Mouse (Mus musculus) spleen, adult 2 months (tissue): ENCODE measurements around the gene Dennd4b.

Experiments
- CTCF ChIP-seq: fragments of 200-500 bp; IDR thresholded peaks from 2 replicates; pipeline ENCODE4 v1.5.1; 2011; ENCODE audit warnings: mild to moderate bottlenecking, inconsistent platforms; ENCODE audit not compliant: insufficient read depth, insufficient read length, insufficient replicate concordance; ENCODE audit errors: extremely low read depth
- POLR2A ChIP-seq: fragments of 200-500 bp; IDR thresholded peaks from 2 replicates; pipeline ENCODE4 v1.6.1; 2011; ENCODE audit warnings: low read depth, low read length, inconsistent platforms

- TF ChIP-seq CTCF (no peak), POLR2A (no peak)
Observed at GRCm38 (mm10) chr3:90221123-90221522, 43.9 kb upstream of the Dennd4b start.
